Mouse (Mus musculus): ENCODE results near the gene Cnih1. TPM values are rescaled to one million over a fixed set of nuclear protein-coding genes. Genes with fewer than 3 reads are reported as not detected.
"Not testable (repeated sequence)": the region's sequence is repeated elsewhere in the genome, so short reads cannot be mapped to it uniquely, and the experiment has no call there.

The Cnih1 gene
- polyA plus RNA-seq, 1 experiment from 2014 or later: 137 TPM

- Histone ChIP-seq H3K27me3 (replicated peaks; ENCODE audit: insufficient read depth, low read length) (no peaks in the 10 kb centered on the region), H3K9ac (replicated peaks; ENCODE audit: low read depth) (no peak overlapping the region), H3K9me3 (ENCODE audit: low read length) (no peaks in the 10 kb centered on the region), H3K27ac (ENCODE audit: low read length) (no peak overlapping the region), H3K4me2 (replicated peaks; ENCODE audit: low read depth, low read length) (no peak overlapping the region), H3K4me3 (ENCODE audit: low read depth, low read length) (no peak overlapping the region), H3K4me1 (ENCODE audit: insufficient read depth, low read depth, low read length) (no peaks in the 10 kb centered on the region), H3K36me3 (ENCODE audit: insufficient read depth, low read length) (no peaks in the 10 kb centered on the region)
- TF ChIP-seq EP300 (IDR thresholded peaks at IDR 0.05): no peak
- TF ChIP-seq CTCF (IDR thresholded peaks at IDR 0.05): no peak
- WGBS: 91% methylated on average over 8 of the region's 8 CpGs
- ATAC-seq (no peak), DNase-seq (ENCODE audit: low spot score) (no peak)
Observed at GRCm38 (mm10) chr14:46745413-46745812, 42.8 kb downstream of the Cnih1 start.

- H3K4me3 ChIP-seq (ENCODE audit: low read depth, low read length): no peak overlapping the region
- TF ChIP-seq CTCF (IDR thresholded peaks at IDR 0.05): no peak
- no peak for TF ChIP-seq EP300 (IDR thresholded peaks at IDR 0.05)
- 91% methylated on average over 2 of the region's 2 CpGs for WGBS
Observed at GRCm38 (mm10) chr14:46742674-46743073, 45.5 kb downstream of the Cnih1 start.

GRCm38 (mm10) chr14:46737346-46737745 is 50.9 kb downstream of the Cnih1 start:
- DNase-seq (ENCODE audit: low spot score); H3K36me3 ChIP-seq (ENCODE audit: insufficient read depth, low read length); H3K4me1 ChIP-seq (ENCODE audit: insufficient read depth, low read depth, low read length); ATAC-seq; H3K27ac ChIP-seq (ENCODE audit: low read length); H3K9me3 ChIP-seq (ENCODE audit: low read length); H3K27me3 ChIP-seq (replicated peaks; ENCODE audit: insufficient read depth, low read length); H3K9ac ChIP-seq (replicated peaks; ENCODE audit: low read depth); H3K4me2 ChIP-seq (replicated peaks; ENCODE audit: low read depth, low read length); H3K4me3 ChIP-seq (ENCODE audit: low read depth, low read length): not testable (repeated sequence)

More at GRCm38 (mm10) chr14:46742674-46743073, 45.5 kb downstream of the Cnih1 start:
- no peaks in the 10 kb centered on the region for H3K36me3 ChIP-seq (ENCODE audit: insufficient read depth, low read length)
- no peaks in the 10 kb centered on the region for H3K9me3 ChIP-seq (ENCODE audit: low read length)
- no peaks in the 10 kb centered on the region for H3K4me1 ChIP-seq (ENCODE audit: insufficient read depth, low read depth, low read length)
- no peaks in the 10 kb centered on the region for H3K27me3 ChIP-seq (replicated peaks; ENCODE audit: insufficient read depth, low read length)
- ATAC-seq (no peak), DNase-seq (ENCODE audit: low spot score) (no peak)
- H3K27ac ChIP-seq (ENCODE audit: low read length): no peak overlapping the region
- no peak overlapping the region for H3K4me2 ChIP-seq (replicated peaks; ENCODE audit: low read depth, low read length)
- H3K9ac ChIP-seq (replicated peaks; ENCODE audit: low read depth): no peak overlapping the region

GRCm38 (mm10) chr14:46736366-46736765 is 51.8 kb downstream of the Cnih1 start:
- Histone ChIP-seq H3K9me3 (ENCODE audit: low read length) (no peaks in the 10 kb centered on the region), H3K27ac (ENCODE audit: low read length) (no peak overlapping the region), H3K4me2 (replicated peaks; ENCODE audit: low read depth, low read length) (no peak overlapping the region), H3K27me3 (replicated peaks; ENCODE audit: insufficient read depth, low read length) (no peaks in the 10 kb centered on the region), H3K4me1 (ENCODE audit: insufficient read depth, low read depth, low read length) (no peaks in the 10 kb centered on the region), H3K4me3 (ENCODE audit: low read depth, low read length) (no peak overlapping the region), H3K9ac (replicated peaks; ENCODE audit: low read depth) (no peak overlapping the region), H3K36me3 (ENCODE audit: insufficient read depth, low read length) (no peaks in the 10 kb centered on the region)
- no peak for ATAC-seq
- WGBS: 82% methylated on average over 4 of the region's 4 CpGs
- no peak for DNase-seq (ENCODE audit: low spot score)
- TF ChIP-seq EP300 (IDR thresholded peaks at IDR 0.05) (no peak), CTCF (IDR thresholded peaks at IDR 0.05) (no peak)

GRCm38 (mm10) chr14:46734761-46735455 is 53.3 kb downstream of the Cnih1 start:
- no peak overlapping the region for H3K4me2 ChIP-seq (replicated peaks; ENCODE audit: low read depth, low read length)
- WGBS: 67% methylated on average over 14 of the region's 14 CpGs
- no peak overlapping the region for H3K9ac ChIP-seq (replicated peaks; ENCODE audit: low read depth)
- no peaks in the 10 kb centered on the region for H3K4me1 ChIP-seq (ENCODE audit: insufficient read depth, low read depth, low read length)
- H3K27me3 ChIP-seq (replicated peaks; ENCODE audit: insufficient read depth, low read length): no peaks in the 10 kb centered on the region
- ATAC-seq: no peak
- H3K27ac ChIP-seq (ENCODE audit: low read length): no peak overlapping the region
- no peaks in the 10 kb centered on the region for H3K36me3 ChIP-seq (ENCODE audit: insufficient read depth, low read length)
- no peaks in the 10 kb centered on the region for H3K9me3 ChIP-seq (ENCODE audit: low read length)
- TF ChIP-seq EP300 (IDR thresholded peaks at IDR 0.05) (no peak), CTCF (IDR thresholded peaks at IDR 0.05) (no peak)
- DNase-seq (ENCODE audit: low spot score): peak; percentile 25
- H3K4me3 ChIP-seq (ENCODE audit: low read depth, low read length): no peak overlapping the region

GRCm38 (mm10) chr14:46734262-46734661 is 53.9 kb downstream of the Cnih1 start:
- no peak overlapping the region for H3K4me3 ChIP-seq (ENCODE audit: low read depth, low read length)
- H3K4me2 ChIP-seq (replicated peaks; ENCODE audit: low read depth, low read length): no peak overlapping the region

GRCm38 (mm10) chr14:46725743-46726142 is 62.5 kb downstream of the Cnih1 start:
- ATAC-seq (no peak), DNase-seq (ENCODE audit: low spot score) (peak; percentile 36)
- H3K9ac ChIP-seq (replicated peaks; ENCODE audit: low read depth): no peak overlapping the region
- H3K4me2 ChIP-seq (replicated peaks; ENCODE audit: low read depth, low read length): no peak overlapping the region
- H3K27ac ChIP-seq (ENCODE audit: low read length): no peak overlapping the region
- H3K9me3 ChIP-seq (ENCODE audit: low read length): no peaks in the 10 kb centered on the region
- H3K27me3 ChIP-seq (replicated peaks; ENCODE audit: insufficient read depth, low read length): no peaks in the 10 kb centered on the region
- no peak overlapping the region for H3K4me3 ChIP-seq (ENCODE audit: low read depth, low read length)
- no peak for TF ChIP-seq EP300 (IDR thresholded peaks at IDR 0.05)
- peak; percentile 57 for TF ChIP-seq CTCF (IDR thresholded peaks at IDR 0.05)
- WGBS: 55% methylated on average over 3 of the region's 3 CpGs
- H3K4me1 ChIP-seq (ENCODE audit: insufficient read depth, low read depth, low read length): no peaks in the 10 kb centered on the region
- H3K36me3 ChIP-seq (ENCODE audit: insufficient read depth, low read length): no peaks in the 10 kb centered on the region

More at GRCm38 (mm10) chr14:46734262-46734661, 53.9 kb downstream of the Cnih1 start:
- no peak for TF ChIP-seq CTCF (IDR thresholded peaks at IDR 0.05)
- H3K36me3 ChIP-seq (ENCODE audit: insufficient read depth, low read length): no peaks in the 10 kb centered on the region
- no peaks in the 10 kb centered on the region for H3K4me1 ChIP-seq (ENCODE audit: insufficient read depth, low read depth, low read length)
- DNase-seq (ENCODE audit: low spot score) (peak; percentile 11), ATAC-seq (no peak)
- H3K9me3 ChIP-seq (ENCODE audit: low read length): no peaks in the 10 kb centered on the region
- no peaks in the 10 kb centered on the region for H3K27me3 ChIP-seq (replicated peaks; ENCODE audit: insufficient read depth, low read length)
- no peak overlapping the region for H3K27ac ChIP-seq (ENCODE audit: low read length)
- 53% methylated on average over 5 of the region's 5 CpGs for WGBS
- H3K9ac ChIP-seq (replicated peaks; ENCODE audit: low read depth): no peak overlapping the region

Other genes starting within 250 kb of the Cnih1 start
- gene Cdkn3, start 27.9 kb downstream of the Cnih1 start, polyA plus RNA-seq (2015; fragmentation: Nextera tagmentation; extraction: Ambion mirVana): 5.2 and 8.2 TPM in 2 replicates
- 42.1 and 47.8 TPM in 2 replicates for gene Gmfb, start 33.8 kb upstream of the Cnih1 start, polyA plus RNA-seq (2015; fragmentation: Nextera tagmentation; extraction: Ambion mirVana)
- gene Cgrrf1, start 43.7 kb upstream of the Cnih1 start, polyA plus RNA-seq (2015; fragmentation: Nextera tagmentation; extraction: Ambion mirVana): 54.6 and 54.8 TPM in 2 replicates
- gene Samd4, start 94.4 kb upstream of the Cnih1 start, polyA plus RNA-seq (2015; fragmentation: Nextera tagmentation; extraction: Ambion mirVana): 6.3 and 7.9 TPM in 2 replicates